Mouse (Mus musculus) testis, adult 2 months (tissue): ENCODE data around the gene Prkd2.

Source experiments
- CTCF ChIP-seq: fragments of 200-500 bp; IDR thresholded peaks from 2 replicates; pipeline ENCODE4 v1.5.1; 2012; ENCODE audit warnings: low read depth, mild to moderate bottlenecking, inconsistent platforms, low read length, moderate library complexity; ENCODE audit not compliant: control insufficient read depth, insufficient read depth, insufficient replicate concordance
- POLR2A ChIP-seq: fragments of 200-500 bp; IDR thresholded peaks from 2 replicates; pipeline ENCODE4 v1.6.1; 2012; ENCODE audit warnings: low read depth, mild to moderate bottlenecking, inconsistent platforms, low read length, moderate library complexity; ENCODE audit not compliant: control insufficient read depth

DNA sequence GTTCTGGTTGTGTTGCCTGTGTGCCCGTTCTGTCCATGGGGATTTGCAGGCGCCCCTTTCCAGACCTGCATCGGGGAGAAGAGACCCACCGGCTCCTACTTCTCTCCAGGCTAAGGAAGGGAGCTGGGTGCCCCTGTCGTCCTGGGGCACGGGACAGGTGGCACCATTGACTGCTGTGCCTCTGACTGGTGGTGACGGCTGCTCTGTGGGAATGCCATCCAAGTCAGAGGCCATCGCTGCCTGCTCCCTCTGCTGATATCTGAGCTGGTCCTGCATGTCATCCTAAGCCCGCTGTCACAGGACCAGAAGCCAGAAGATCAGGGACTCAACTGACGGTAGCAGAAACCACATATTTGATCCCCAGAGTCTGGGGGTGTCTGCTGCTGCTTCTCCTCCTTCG lies 66.2 kb downstream of the Prkd2 start:
- TF ChIP-seq POLR2A: no peak
- TF ChIP-seq CTCF: no peak
